Mouse (Mus musculus) urinary bladder, adult 18-20 months (tissue): Measurements from ENCODE around the gene Slc30a7.
"Not testable (repeated sequence)": the region's sequence is repeated elsewhere in the genome, so short reads cannot be mapped to it uniquely, and the experiment has no call there.

Experiments
- DNase-seq, 2 experiments: peaks; one replicate each; pipeline ENCODE4 v3.0.0; 2022; ENCODE audit warnings: low spot score in 2 of 2, mixed read lengths in 2 of 2

The Slc30a7 gene

DNA sequence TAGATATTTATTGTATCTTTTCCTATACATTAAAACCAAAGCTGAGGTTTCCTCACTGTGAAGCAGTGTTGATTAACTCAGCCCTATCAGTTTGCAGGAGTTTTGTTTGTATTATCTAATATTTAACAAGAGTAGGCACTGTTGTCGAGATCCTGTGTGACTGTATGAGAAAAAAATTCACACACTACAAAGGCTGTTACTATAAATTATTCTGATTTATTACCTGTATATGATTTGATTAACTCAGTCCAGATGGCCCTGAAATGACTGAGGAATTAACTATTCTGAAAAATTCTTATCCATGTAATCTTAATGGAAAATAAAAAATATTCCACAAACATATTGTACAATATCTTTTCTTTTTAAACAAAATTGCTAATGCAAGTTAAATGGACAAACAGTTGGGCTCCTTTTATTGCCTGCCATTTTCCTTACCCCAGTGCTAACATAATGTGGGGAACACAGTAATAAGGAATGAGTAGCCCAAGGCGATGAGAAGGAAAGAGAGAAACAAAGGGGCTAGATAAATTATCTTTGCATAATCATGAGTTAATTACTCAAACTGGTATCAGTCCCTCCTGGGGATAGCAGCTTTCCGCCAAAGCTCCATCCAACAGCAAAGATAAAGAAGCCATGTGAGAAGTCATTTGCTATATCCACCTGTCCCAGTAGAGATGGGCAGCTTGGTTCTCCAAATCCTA lies 57.8 kb downstream of the Slc30a7 start:
- no peak for DNase-seq

DNA sequence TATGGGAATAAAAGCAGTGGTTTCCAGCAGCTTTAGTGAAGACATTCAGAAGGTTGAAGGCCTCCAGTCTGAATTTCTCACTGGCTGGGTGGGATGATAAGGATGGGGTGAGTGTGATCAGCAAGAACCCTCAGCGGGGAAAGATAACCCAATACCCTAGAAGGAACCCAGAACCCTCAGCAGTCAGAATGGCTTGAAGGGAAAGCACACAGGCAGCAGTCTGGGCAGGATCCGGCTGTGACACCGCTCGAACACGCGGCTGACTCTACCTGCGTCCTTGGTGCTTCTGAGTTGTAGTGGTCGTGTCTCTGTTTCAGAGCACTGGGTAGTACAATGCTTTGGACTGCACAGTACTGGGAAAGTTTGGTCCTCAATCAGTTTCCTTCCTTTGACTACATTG lies 60.9 kb downstream of the Slc30a7 start:
- no peak for DNase-seq

- DNase-seq, result no peak
These were observed 62.8 kb downstream of the Slc30a7 start for GRCm38 (mm10) chr3:115944376-115944775.

- DNase-seq, result no peak
These were observed 65.7 kb downstream of the Slc30a7 start for GRCm38 (mm10) chr3:115941464-115941863.

DNA sequence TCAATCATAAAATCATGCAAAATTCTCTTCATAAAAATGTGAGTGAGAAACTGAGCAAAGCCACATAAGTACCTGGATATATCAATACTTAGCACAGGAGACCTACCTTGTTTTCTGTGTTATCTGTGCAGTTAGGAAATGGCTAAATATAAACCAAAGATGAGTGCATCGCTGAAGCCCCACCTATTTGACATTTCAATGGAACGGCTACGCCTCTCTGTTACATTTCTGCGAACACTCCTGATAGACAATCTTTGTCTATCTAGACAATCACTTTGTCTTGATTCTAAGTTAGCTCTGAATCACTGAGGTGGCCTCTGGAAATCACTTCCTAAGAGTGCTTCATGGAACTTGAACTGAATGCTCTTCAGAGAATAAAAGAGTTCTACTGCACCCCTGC lies 66.7 kb downstream of the Slc30a7 start:
- DNase-seq, result no peak

GRCm38 (mm10) chr3:115937807-115938206 lies 69.4 kb downstream of the Slc30a7 start:
- DNase-seq, result no peak

GRCm38 (mm10) chr3:115936734-115937599 lies 70.2 kb downstream of the Slc30a7 start:
- peak in 1 of 2 experiments; percentile 20 for DNase-seq

DNA sequence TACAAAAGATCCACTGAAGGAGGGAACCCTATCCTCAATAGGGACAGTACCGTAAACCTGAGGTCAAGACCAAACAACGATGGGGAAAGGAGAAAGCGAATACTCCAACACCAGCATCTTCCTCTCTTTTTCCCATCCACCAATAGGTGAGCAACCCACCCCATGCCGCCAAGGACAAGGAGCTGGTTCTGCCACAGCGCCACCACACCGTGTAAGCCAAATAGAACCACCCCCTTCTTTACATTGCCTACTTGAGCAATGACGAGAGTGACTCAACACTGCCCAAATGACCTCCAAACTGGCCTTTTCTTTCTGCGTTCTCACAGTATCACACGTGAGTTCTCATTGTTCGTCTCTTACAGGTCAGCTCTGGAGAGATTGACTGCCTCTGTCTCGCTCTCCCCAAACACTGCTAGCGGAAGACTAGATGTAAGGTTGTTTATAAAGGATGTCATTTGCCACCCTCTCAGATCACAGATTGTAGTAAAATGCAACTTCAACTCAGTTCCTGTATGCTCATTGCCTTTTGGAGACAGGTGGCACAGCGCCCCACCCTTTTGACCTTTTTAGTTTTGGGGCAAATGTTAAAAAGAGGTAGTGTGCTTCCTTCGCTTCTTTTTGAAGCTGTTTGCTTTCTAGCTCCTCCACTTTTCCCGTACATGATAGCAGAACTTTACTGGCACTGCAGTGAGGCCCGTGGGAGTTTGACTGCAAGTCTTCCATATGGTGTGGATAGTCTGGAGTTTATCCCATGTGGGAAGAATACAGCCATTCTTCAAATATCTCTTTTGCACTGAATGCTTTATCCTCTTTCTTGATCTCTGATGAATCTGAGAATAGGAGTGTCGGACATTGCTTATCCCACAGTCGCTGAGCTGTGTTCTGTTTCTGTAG lies 73.7 kb downstream of the Slc30a7 start:
- DNase-seq, result no peak

DNA sequence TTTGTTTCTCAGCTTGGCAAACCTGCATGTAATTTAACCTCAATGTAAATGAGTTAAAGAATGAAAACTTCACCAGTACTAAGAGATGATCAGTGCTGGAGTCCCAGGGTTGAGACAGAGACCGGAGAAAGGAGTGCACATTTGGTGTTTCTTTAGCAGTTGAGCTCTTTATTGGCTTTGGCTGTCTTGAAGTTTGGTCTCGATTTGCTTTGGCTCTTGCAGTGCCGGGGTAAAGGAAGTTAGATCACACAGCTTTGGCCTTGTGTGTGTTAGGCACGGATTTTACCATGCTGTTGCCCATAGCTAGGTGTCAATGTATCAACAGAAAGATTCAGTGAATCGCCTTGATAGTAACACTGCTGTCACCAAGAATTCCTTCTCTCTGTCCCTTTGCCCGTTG lies 75.5 kb downstream of the Slc30a7 start:
- no peak for DNase-seq

GRCm38 (mm10) chr3:115926531-115926930 lies 80.7 kb downstream of the Slc30a7 start:
- DNase-seq, result no peak

GRCm38 (mm10) chr3:115924401-115925190 lies 82.6 kb downstream of the Slc30a7 start:
- no peak for DNase-seq

- DNase-seq, result not testable (repeated sequence)
These were observed 99.8 kb downstream of the Slc30a7 start for GRCm38 (mm10) chr3:115907406-115907805.

DNA sequence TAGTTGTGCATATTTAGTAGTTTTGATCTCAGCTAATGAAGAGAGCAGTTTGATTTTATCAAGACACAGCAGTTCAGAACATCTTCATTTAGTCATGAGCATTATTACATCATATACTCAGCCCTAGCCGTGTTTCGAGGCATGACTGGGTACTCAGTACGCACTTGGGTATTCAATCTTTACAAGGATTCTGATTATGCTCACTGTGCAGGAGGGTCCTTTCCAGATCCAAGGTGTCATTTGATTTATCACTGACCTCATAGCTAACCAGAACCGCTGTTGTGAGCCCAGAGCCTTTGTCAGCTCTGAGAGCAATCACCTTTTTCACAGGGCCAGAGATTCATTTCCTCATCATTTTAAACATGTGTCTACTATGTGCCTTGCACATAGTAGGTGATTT lies 101.6 kb downstream of the Slc30a7 start:
- DNase-seq, result no peak

GRCm38 (mm10) chr3:115905067-115905466 lies 102.1 kb downstream of the Slc30a7 start:
- DNase-seq, result no peak

DNA sequence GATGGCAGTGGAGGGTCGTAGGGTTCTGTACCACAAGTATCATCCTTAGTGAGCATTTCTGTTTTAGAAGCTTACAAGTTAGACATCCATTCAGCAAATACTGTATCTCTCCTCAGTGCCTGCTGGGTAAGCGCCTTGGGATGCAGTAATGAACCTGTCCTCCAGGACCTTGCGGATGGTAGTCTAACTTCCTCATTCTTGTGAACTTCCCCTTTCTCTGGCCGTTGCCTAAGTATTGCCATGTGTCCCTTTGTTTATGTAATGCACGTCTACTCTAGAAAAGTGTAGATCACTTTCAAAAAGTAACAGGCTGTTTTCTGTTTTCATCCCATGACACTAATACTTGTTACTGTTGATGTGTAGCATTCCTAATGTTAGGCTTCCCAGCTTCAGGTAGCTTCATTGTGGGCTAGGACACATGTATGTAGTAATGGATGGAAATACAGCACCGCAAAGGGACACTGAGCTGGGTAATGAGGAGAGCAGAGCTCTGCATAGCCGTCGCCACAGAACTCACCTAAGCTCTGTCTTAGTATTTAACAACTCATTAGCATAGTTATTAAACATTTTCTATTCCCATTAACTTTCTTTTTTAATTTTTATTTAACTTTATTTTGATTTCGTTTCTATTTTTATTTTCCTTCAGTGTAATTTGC lies 104.8 kb downstream of the Slc30a7 start:
- DNase-seq, result no peak

GRCm38 (mm10) chr3:115898354-115898948 lies 108.8 kb downstream of the Slc30a7 start:
- DNase-seq, result no peak

- DNase-seq, result no peak
These were observed 114.0 kb downstream of the Slc30a7 start for GRCm38 (mm10) chr3:115893166-115893565.

- no peak for DNase-seq
These were observed 114.9 kb downstream of the Slc30a7 start for GRCm38 (mm10) chr3:115892341-115892740.
